Comparison of ENCODE assay signal across 8 mouse cellular contexts in the genomic region with DNA sequence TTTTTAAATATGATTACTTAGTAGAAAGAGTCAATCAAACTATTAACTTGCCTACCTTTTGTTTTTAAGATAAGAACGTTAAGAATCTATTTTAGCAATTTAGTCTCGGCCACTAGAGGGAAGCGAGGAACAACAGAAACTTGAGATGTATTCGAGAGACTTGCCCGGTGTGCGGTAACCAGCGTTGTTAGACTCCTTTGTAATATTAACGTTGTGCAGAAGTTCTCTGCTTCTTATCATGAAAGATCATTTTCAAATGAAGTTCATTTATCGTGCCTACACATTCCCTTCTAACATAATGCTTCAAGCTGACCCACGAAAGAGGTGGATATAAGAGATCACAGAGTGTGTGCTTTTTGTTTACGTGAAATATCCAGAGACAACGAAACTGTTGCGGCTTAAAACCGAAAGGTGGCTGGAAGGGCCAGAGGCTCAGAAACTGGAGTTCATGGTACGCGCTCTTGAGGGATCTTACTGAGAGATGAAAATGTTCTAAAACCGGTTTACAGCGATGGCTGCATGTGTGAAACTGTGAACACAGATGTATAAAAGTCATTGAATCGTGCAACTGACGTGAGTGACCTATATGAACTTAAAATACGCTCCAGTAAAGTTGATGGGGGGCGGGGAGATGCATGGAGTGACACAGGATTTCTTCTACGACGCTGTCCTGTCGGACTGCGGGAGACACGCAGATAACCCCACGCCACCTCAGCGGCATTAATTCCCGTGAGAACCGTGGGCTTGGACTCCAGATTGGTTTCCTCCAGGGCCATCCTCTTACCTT. TPM values are rescaled to one million over a fixed set of nuclear protein-coding genes. Genes with fewer than 3 reads are reported as not detected.
DNase-seq lines count a peak whose midpoint lies in the region; ATAC-seq and TF ChIP-seq lines count a peak whose summit lies in the region.

No protein-coding gene starts in this region.

- H3K4me2 ChIP-seq in hindbrain, embryonic 15.5 days = peak overlapping the region; percentile 45
- H3K4me2 ChIP-seq in liver, embryonic 15.5 days = peak overlapping the region; percentile 64
- H3K4me2 ChIP-seq in neural tube, embryonic 12.5 days (replicated peaks) = peak overlapping the region; percentile 22

- no peak for ATAC-seq in hindbrain, embryonic 15.5 days (ENCODE audit: low FRiP score, low read depth)
- ATAC-seq in liver, embryonic 15.5 days (ENCODE audit: insufficient read depth) = peak; percentile 32; the same call in 1 of the 2 replicates
- no peak for ATAC-seq in neural tube, embryonic 12.5 days (ENCODE audit: low FRiP score, low read depth)

- WGBS in hindbrain, embryonic 15.5 days = 50% methylated on average over 31 of the region's 31 CpGs
- WGBS in liver, embryonic 15.5 days (ENCODE audit: insufficient replicate concordance) = 31% methylated on average over 31 of the region's 31 CpGs
- 53% methylated on average over 31 of the region's 31 CpGs for WGBS in neural tube, embryonic 12.5 days

- peak overlapping the region; percentile 57 for H3K9ac ChIP-seq in MEL (ENCODE audit: control insufficient read depth, low read depth, low read length, poor library complexity, severe bottlenecking)
- no peak overlapping the region; the same call in 1 of the 2 replicates for H3K9ac ChIP-seq in hindbrain, embryonic 15.5 days
- peak overlapping the region; percentile 43; the same call in 1 of the 2 replicates for H3K9ac ChIP-seq in liver, embryonic 15.5 days
- H3K9ac ChIP-seq in neural tube, embryonic 12.5 days = no peak overlapping the region

- TF ChIP-seq EP300 in MEL (IDR thresholded peaks at IDR 0.05; ENCODE audit: low read depth in 1 of 2, low read length in 2 of 2) = no peak; a peak in 1 of 4 replicates

- H3K4me1 ChIP-seq in MEL (ENCODE audit: control insufficient read depth in 1 of 2, insufficient read depth in 2 of 2, low read length in 2 of 2) = peaks cover 2 to 17% of the 10 kb centered on the region in 2 experiments
- H3K4me1 ChIP-seq in embryonic fibroblast, embryonic 13.5 days (ENCODE audit: control insufficient read depth, insufficient read depth, low read length) = no peaks in the 10 kb centered on the region
- H3K4me1 ChIP-seq in hindbrain, embryonic 15.5 days (replicated peaks) = peaks cover 5% of the 10 kb centered on the region; the same call in 1 of the 2 replicates
- peaks cover 31% of the 10 kb centered on the region for H3K4me1 ChIP-seq in liver, embryonic 15.5 days (replicated peaks)
- no peaks in the 10 kb centered on the region for H3K4me1 ChIP-seq in neural tube, embryonic 12.5 days

- peak overlapping the region; percentile 89 for H3K27ac ChIP-seq in MEL (ENCODE audit: control insufficient read depth, low read depth, low read length)
- H3K27ac ChIP-seq in embryonic fibroblast, embryonic 13.5 days (ENCODE audit: insufficient read depth, low read length) = no peak overlapping the region
- no peak overlapping the region for H3K27ac ChIP-seq in hindbrain, embryonic 15.5 days (replicated peaks)
- peak overlapping the region; percentile 26 for H3K27ac ChIP-seq in liver, embryonic 15.5 days (replicated peaks)
- no peak overlapping the region for H3K27ac ChIP-seq in neural tube, embryonic 12.5 days

- H3K79me2 ChIP-seq in MEL (ENCODE audit: control insufficient read depth, insufficient read depth, low read length, poor library complexity) = no peaks in the 10 kb centered on the region

- peak; percentile 48 for TF ChIP-seq RAD21 in MEL (IDR thresholded peaks at IDR 0.05; ENCODE audit: low read depth, low read length)

- peaks cover 0 to 9% of the 10 kb centered on the region in 2 experiments; a peak in 2 of 4 replicates for H3K36me3 ChIP-seq in MEL (ENCODE audit: control insufficient read depth in 1 of 2, insufficient read depth in 2 of 2, low read length in 2 of 2)
- H3K36me3 ChIP-seq in hindbrain, embryonic 15.5 days = no peaks in the 10 kb centered on the region
- no peaks in the 10 kb centered on the region for H3K36me3 ChIP-seq in liver, embryonic 15.5 days (replicated peaks)
- H3K36me3 ChIP-seq in neural tube, embryonic 12.5 days = no peaks in the 10 kb centered on the region

- peak; percentile 9 to 68 (median 52); a peak in 4 of 6 replicates for TF ChIP-seq CTCF in MEL (IDR thresholded peaks at IDR 0.05 in 2 of 3, conservative IDR thresholded peaks at IDR 0.05 in 1 of 3; ENCODE audit: control insufficient read depth in 1 of 3, insufficient read depth in 1 of 3, low read depth in 2 of 3, low read length in 3 of 3, poor library complexity in 1 of 3, severe bottlenecking in 1 of 3)
- TF ChIP-seq CTCF in embryonic fibroblast, embryonic 13.5 days (IDR thresholded peaks at IDR 0.05; ENCODE audit: borderline replicate concordance, insufficient read depth, low read length) = no peak

- peak overlapping the region; percentile 74 to 81 for H3K4me3 ChIP-seq in MEL (ENCODE audit: control insufficient read depth in 1 of 2, insufficient read depth in 1 of 2, low read depth in 2 of 2, low read length in 2 of 2)
- peak overlapping the region; percentile 17; the same call in 1 of the 2 replicates for H3K4me3 ChIP-seq in embryonic fibroblast, embryonic 13.5 days (ENCODE audit: insufficient read depth, low read length)
- peak overlapping the region; percentile 22 for H3K4me3 ChIP-seq in hindbrain, embryonic 15.5 days
- peak overlapping the region; percentile 48 for H3K4me3 ChIP-seq in liver, embryonic 15.5 days (replicated peaks)
- no peak overlapping the region for H3K4me3 ChIP-seq in neural tube, embryonic 12.5 days

- peak; percentile 76 for DNase-seq in CD4-positive, CD25-positive, alpha-beta regulatory T cell, adult 2 months (ENCODE audit: low read depth, low spot score)
- peak; percentile 91 for DNase-seq in MEL (ENCODE audit: low read depth, low spot score)
- DNase-seq in cerebellum, postnatal 36 days = no peak
- no peak for DNase-seq in urinary bladder, postnatal 4 days (ENCODE audit: low spot score in 2 of 2)

- H3K27me3 ChIP-seq in MEL (ENCODE audit: control insufficient read depth in 1 of 2, insufficient read depth in 2 of 2, low read length in 2 of 2) = no peaks in the 10 kb centered on the region
- no peaks in the 10 kb centered on the region for H3K27me3 ChIP-seq in hindbrain, embryonic 15.5 days
- H3K27me3 ChIP-seq in liver, embryonic 15.5 days = no peaks in the 10 kb centered on the region
- H3K27me3 ChIP-seq in neural tube, embryonic 12.5 days (replicated peaks) = no peaks in the 10 kb centered on the region

- no peaks in the 10 kb centered on the region for H3K9me3 ChIP-seq in MEL (replicated peaks; ENCODE audit: insufficient read depth, low read length)
- H3K9me3 ChIP-seq in hindbrain, embryonic 15.5 days = no peaks in the 10 kb centered on the region
- no peaks in the 10 kb centered on the region for H3K9me3 ChIP-seq in liver, embryonic 15.5 days (replicated peaks)
- H3K9me3 ChIP-seq in neural tube, embryonic 12.5 days = peaks cover 5% of the 10 kb centered on the region; the same call in 1 of the 2 replicates

- no peak; a peak in 1 of 4 replicates for TF ChIP-seq POLR2A in MEL (IDR thresholded peaks at IDR 0.05; ENCODE audit: control insufficient read depth in 1 of 2, insufficient read depth in 1 of 2, low read depth in 1 of 2, low read length in 2 of 2, poor library complexity in 1 of 2)
- no peak for TF ChIP-seq POLR2A in embryonic fibroblast, embryonic 13.5 days (IDR thresholded peaks at IDR 0.05; ENCODE audit: low read depth, low read length)

TF ChIP-seq in MEL, 35 proteins besides CTCF, POLR2A, EP300 and RAD21 (continues in another document):
- no peak for TF ChIP-seq ZNF384 (IDR thresholded peaks at IDR 0.05; ENCODE audit: low read depth, low read length)

RNA-seq across cellular contexts. Expression of gene Mgarp, which starts 18.5 kb away (rescaled TPM):
- 0.65 and 2.0 TPM in 2 replicates for total RNA-seq in MEL (2012; rRNA removed)
- 1 to 10 TPM in 1 of 2 experiments, not detected in 1; 5.2 TPM for polyA plus RNA-seq in MEL (2012; ENCODE audit: insufficient read depth in 1 of 2, insufficient read length in 2 of 2, low read depth in 1 of 2, low replicate concordance in 2 of 2, missing spikeins in 1 of 2)
- 0.70 and 1.1 TPM in 2 replicates for polyA plus RNA-seq in embryonic fibroblast, embryonic 13.5 days (2011; ENCODE audit: insufficient read length, low read depth, missing spikeins)
- polyA plus RNA-seq in hindbrain, embryonic 15.5 days (2015; fragmentation: Nextera tagmentation; extraction: Ambion mirVana) = 2.0 and 2.5 TPM in 2 replicates
- polyA plus RNA-seq in liver, embryonic 15.5 days (2015; fragmentation: Nextera tagmentation; extraction: Ambion mirVana) = 1.3 and 1.9 TPM in 2 replicates
- 2.4 and 2.5 TPM in 2 replicates for polyA plus RNA-seq in neural tube, embryonic 12.5 days (2016; fragmentation: Nextera tagmentation; extraction: Ambion mirVana)

RNA-seq across cellular contexts. Expression of gene Ndufc1, which starts 30.7 kb away (rescaled TPM):
- 207 and 214 TPM in 2 replicates for total RNA-seq in MEL (2012; rRNA removed)
- 100 to 1,000 TPM in 1 of 2 experiments, not detected in 1; 115 TPM for polyA plus RNA-seq in MEL (2012; ENCODE audit: insufficient read depth in 1 of 2, insufficient read length in 2 of 2, low read depth in 1 of 2, low replicate concordance in 2 of 2, missing spikeins in 1 of 2)
- polyA plus RNA-seq in embryonic fibroblast, embryonic 13.5 days (2011; ENCODE audit: insufficient read length, low read depth, missing spikeins) = 205 and 215 TPM in 2 replicates
- polyA plus RNA-seq in hindbrain, embryonic 15.5 days (2015; fragmentation: Nextera tagmentation; extraction: Ambion mirVana) = 733 and 815 TPM in 2 replicates
- polyA plus RNA-seq in liver, embryonic 15.5 days (2015; fragmentation: Nextera tagmentation; extraction: Ambion mirVana) = 308 and 386 TPM in 2 replicates
- 723 and 776 TPM in 2 replicates for polyA plus RNA-seq in neural tube, embryonic 12.5 days (2016; fragmentation: Nextera tagmentation; extraction: Ambion mirVana)

RNA-seq across cellular contexts. Expression of gene Naa15, which starts 36.9 kb away (rescaled TPM):
- total RNA-seq in MEL (2012; rRNA removed) = 36.6 and 43.4 TPM in 2 replicates
- polyA plus RNA-seq in MEL (2012; ENCODE audit: insufficient read depth in 1 of 2, insufficient read length in 2 of 2, low read depth in 1 of 2, low replicate concordance in 2 of 2, missing spikeins in 1 of 2) = 100 to 1,000 TPM in 1 of 2 experiments, 10 to 100 TPM in 1; 61.6 to 558 TPM
- 86.3 and 105 TPM in 2 replicates for polyA plus RNA-seq in embryonic fibroblast, embryonic 13.5 days (2011; ENCODE audit: insufficient read length, low read depth, missing spikeins)
- 45.9 and 47.6 TPM in 2 replicates for polyA plus RNA-seq in hindbrain, embryonic 15.5 days (2015; fragmentation: Nextera tagmentation; extraction: Ambion mirVana)
- polyA plus RNA-seq in liver, embryonic 15.5 days (2015; fragmentation: Nextera tagmentation; extraction: Ambion mirVana) = 20.4 and 22.3 TPM in 2 replicates
- 57.4 and 65.9 TPM in 2 replicates for polyA plus RNA-seq in neural tube, embryonic 12.5 days (2016; fragmentation: Nextera tagmentation; extraction: Ambion mirVana)

RNA-seq across cellular contexts. Expression of gene Elf2, which starts 37.6 kb away (rescaled TPM):
- total RNA-seq in MEL (2012; rRNA removed) = 46.5 and 50.2 TPM in 2 replicates
- polyA plus RNA-seq in MEL (2012; ENCODE audit: insufficient read depth in 1 of 2, insufficient read length in 2 of 2, low read depth in 1 of 2, low replicate concordance in 2 of 2, missing spikeins in 1 of 2) = 10 to 100 TPM; 38.0 to 53.3 TPM
- 39.5 and 53.4 TPM in 2 replicates for polyA plus RNA-seq in embryonic fibroblast, embryonic 13.5 days (2011; ENCODE audit: insufficient read length, low read depth, missing spikeins)
- polyA plus RNA-seq in hindbrain, embryonic 15.5 days (2015; fragmentation: Nextera tagmentation; extraction: Ambion mirVana) = 34.2 and 35.7 TPM in 2 replicates
- 22.3 and 22.6 TPM in 2 replicates for polyA plus RNA-seq in liver, embryonic 15.5 days (2015; fragmentation: Nextera tagmentation; extraction: Ambion mirVana)
- polyA plus RNA-seq in neural tube, embryonic 12.5 days (2016; fragmentation: Nextera tagmentation; extraction: Ambion mirVana) = 41.2 and 57.2 TPM in 2 replicates

Comparison
In these comparisons a context has a peak if more than half of its experiments do, and no peak if none do; other contexts are left out.
1. DNase-seq: peak in CD4-positive, CD25-positive, alpha-beta regulatory T cell, adult 2 months (single experiment) and MEL (single experiment); none in cerebellum, postnatal 36 days (0 of 2) and urinary bladder, postnatal 4 days (0 of 2).
2. H3K27ac ChIP-seq: peak in MEL (single experiment) and liver, embryonic 15.5 days (single experiment); none in embryonic fibroblast, embryonic 13.5 days (single experiment), hindbrain, embryonic 15.5 days (single experiment) and neural tube, embryonic 12.5 days (single experiment).
3. H3K9ac ChIP-seq: peak in MEL (single experiment) and liver, embryonic 15.5 days (single experiment); none in hindbrain, embryonic 15.5 days (single experiment) and neural tube, embryonic 12.5 days (single experiment).
4. Peak in every context shown above with its lines, with median percentiles within 50 percentile points of each other: H3K4me2 ChIP-seq.